Mouse (Mus musculus) megakaryocyte progenitor cell, adult 5-6 weeks (primary cell): ENCODE data around the gene Adtrp. TPM values are rescaled to one million over a fixed set of nuclear protein-coding genes. Genes with fewer than 3 reads are reported as not detected.

Experiments used
- total RNA-seq, 2 experiments: library from RNA; stranded (forward) in 1 of 2; stranded (reverse) in 1 of 2; fragments of 157-497, 149-512 nt in 1 of 2; fragments of 200-1000 nt in 1 of 2; gene quantifications; 2 replicates each; pipeline versions ENCODE4 v1.2.3 to v1.2.4; 2015 to 2017

The Adtrp gene
- total RNA-seq, 2 experiments from 2014 or later, result 0.91 to 2.1 TPM

Other genes starting within 250 kb of the Adtrp start
- gene Tmem170b, start 241.8 kb downstream of the Adtrp start, total RNA-seq (2015), result 27.3 and 31.5 TPM in 2 replicates
- 18.9 and 22.4 TPM in 2 replicates for gene Tmem170b, start 241.8 kb downstream of the Adtrp start, total RNA-seq (2017)
- 36.8 and 40.9 TPM in 2 replicates for gene Hivep1, start 204.3 kb upstream of the Adtrp start, total RNA-seq (2015)
- gene Hivep1, start 204.3 kb upstream of the Adtrp start, total RNA-seq (2017), result 10.8 and 13.8 TPM in 2 replicates